Mouse (Mus musculus): ENCODE measurements around the gene Kcnab2.

The Kcnab2 gene

DNA sequence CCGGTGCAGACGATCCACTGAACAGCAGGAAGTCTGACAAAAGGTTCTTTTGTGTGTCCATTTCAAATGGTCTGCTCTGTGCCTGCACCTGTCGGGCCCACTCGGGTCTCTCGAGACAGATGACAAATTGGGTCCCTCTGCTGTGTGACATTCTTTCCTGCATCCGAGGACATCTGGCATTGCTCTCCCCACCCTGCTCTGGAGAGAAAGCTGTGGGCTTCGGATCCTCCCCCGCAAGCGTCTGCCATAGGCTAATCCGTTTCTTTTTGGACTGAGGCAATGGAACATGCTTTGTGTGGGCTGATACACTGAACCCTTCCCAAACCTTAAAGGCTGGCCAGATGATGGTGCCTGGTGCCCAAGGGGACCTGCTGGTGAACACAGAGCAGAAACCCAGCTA, 24.6 kb downstream of the Kcnab2 start:
- DNase-seq (ENCODE audit: extremely low read depth, low read depth): no peak

DNA sequence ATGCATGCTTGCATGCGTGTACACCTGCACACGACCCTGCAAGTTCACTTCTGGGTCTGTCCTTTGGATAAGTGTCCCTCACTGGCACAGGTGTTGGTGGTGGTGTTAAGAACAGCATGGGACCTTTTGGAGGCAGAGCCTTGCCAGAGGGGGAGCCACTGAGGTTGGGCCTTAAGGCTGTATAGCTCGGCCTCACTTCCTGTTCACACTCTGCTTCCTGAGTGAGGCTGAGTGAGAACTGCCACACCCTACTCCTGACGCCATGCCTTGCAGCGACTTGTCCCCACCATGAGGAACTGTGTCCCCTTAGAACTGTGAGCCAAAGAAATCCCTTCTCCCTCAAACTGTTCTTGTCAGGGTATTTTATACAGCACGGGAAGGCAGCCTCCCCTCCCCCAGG, 26.3 kb downstream of the Kcnab2 start:
- DNase-seq (ENCODE audit: extremely low read depth, low read depth): no peak

DNA sequence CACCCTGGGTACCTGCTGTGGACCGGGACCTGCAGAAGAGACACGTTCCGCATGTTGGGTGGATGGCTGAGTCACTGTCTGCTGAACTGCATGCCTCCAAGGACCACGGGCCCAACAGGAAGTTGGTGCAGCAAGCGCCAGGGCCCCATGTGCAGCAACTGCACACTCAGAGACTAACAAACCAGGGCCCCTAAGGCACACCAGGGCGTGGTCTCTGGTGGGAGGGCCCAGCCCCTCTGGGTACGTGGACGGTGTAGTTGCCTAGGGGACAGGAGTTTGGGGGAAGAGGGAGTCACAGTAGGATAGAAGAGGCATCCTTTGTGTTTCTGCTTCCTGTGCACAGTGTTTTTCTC, 29.0 kb downstream of the Kcnab2 start:
- peak; percentile 84 for DNase-seq (ENCODE audit: extremely low read depth, low read depth)

DNA sequence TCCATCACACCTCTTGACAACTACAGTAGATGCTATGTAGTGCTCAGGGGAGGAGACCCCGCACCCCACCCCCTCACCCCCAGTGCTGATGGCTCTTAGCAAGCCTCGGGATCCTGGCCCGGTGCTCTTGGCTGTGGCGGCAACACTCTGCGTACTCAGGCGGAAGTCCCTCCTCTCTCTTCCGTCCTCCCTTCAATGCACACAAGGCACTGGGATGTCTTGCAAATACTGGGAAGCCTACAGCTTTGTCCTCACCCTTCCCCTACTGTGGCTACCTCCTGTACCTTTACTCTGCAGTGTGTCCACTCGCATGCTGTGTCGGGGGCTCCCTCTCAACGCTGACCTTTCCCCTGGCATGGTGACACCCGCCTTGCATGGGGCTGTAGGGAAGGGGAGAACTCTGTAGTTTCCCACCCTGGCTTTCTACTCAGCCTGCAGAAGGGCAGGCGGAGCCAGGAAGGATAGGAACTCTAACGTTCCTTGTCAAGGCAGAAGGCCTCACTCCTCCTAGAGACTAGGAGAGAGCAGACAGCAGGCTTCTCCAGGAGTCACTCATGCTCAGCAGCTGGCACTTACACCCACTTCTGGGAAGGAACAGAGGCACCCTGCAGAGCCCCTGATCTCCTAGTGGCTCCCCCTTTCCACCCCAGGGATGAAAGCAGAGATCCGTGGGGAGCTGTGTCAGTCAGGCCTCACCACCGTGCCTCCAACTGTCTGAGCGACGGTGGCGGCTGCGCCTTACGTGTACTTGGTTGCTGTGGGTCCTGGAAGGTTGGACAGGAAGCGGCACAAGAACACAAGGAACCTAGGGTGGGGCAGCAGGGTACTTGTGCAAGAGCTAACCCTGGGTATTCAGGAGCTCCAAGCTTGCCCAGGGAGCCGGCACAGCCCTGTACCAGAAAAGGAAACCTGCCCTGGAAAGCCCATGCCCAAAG, 29.7 kb downstream of the Kcnab2 start:
- DNase-seq (ENCODE audit: extremely low read depth, low read depth): peak; percentile 35

DNA sequence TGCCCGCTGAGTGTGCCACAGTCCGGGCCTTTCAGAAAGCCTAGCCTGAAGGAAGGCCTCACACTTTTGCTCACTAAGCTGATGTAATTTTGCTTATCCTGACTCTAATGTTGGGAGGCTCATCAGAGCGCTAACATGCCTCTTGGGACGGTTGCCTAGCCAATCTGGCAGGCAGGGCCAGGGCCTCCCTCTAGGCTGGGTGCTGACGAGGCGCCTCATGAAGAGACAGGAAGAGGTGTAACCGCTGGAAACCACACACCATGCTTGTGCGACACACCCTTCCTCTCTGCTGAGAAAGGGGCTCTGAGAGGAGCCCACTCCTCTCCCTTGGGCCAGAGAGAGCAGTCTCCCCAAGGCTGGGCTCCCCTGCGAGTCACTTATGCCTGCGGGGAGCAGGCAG, 31.5 kb downstream of the Kcnab2 start:
- DNase-seq (ENCODE audit: extremely low read depth, low read depth): peak; percentile 62

DNA sequence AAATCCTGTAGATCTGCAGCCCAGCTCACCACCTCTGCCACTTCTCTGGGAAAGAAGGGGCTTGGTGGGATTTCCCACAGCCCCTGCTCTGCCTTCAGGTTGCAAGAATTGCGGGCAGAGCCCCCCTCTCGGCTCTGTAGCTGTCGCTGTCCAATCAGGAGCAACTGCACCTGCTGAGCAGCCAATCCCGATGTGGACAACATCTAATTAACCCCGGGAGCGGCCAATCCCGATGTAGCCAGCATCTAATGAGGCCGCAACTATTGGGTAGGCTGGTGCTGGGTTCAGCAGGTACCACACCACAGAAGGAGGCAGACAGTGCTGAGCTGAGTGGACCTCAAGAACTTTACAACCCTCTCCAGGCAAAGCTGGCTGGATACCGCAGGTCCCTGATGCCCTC, 36.1 kb downstream of the Kcnab2 start:
- DNase-seq (ENCODE audit: extremely low read depth, low read depth): no peak

DNA sequence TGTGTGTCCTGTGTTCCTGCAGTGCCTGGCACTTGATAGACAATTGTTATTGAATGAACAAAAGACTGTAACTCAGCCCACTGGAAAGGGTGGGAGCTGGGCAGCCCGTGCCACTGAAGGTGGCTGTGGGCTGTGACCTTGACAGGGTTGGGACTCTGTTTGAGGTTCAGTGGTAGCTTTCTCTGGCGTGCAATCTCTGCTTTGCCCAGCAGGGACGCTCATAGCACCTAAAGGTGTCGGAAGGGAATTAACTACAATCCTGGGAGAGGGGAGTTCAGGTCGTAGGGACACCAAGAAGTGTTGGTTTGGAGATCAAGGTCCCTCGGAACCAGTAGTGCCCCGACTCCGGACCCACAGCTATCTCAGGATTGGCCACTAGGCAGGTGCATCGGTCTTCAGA, 36.8 kb downstream of the Kcnab2 start:
- no peak for DNase-seq (ENCODE audit: extremely low read depth, low read depth)

DNA sequence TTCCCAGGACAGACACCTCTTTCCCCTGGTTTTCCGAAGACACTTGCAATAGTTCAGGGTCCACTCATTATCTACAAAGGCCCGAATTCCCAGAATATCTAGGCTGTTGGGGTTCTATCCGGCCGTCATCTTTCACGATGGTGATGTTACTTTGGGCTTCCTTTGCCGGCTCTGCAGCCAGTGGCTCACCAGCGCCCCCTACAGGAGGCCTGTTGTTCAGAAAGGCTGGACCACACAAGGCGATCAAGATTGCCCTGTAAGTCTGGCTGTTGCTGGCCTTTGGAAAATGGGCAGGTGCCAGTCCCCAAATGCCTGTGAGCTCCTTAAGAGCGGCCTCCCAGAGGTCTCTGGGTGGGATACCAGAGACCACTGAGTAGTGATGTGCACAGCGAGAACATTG, 42.4 kb downstream of the Kcnab2 start:
- DNase-seq (ENCODE audit: extremely low read depth, low read depth): no peak

DNA sequence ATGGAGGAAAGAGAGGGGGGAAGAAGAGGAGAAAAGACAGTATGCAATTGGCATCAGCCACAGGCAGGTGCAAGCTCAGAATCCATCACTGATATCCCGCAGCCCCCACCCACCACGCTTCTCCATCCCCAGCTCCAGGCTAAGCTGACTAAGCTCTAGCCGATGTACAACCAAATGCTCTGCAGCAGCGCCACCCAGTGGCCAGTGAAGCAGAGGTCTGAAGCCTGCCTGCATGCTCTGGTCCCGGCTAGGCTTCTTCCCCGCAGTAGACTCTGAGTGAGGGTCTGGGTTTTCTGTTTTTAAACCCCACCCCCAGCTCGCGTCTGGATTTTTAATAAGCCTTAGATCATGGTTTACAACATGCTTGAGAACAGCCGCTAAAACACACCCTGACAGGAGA, 42.8 kb downstream of the Kcnab2 start:
- peak; percentile 53 for DNase-seq (ENCODE audit: extremely low read depth, low read depth)

DNA sequence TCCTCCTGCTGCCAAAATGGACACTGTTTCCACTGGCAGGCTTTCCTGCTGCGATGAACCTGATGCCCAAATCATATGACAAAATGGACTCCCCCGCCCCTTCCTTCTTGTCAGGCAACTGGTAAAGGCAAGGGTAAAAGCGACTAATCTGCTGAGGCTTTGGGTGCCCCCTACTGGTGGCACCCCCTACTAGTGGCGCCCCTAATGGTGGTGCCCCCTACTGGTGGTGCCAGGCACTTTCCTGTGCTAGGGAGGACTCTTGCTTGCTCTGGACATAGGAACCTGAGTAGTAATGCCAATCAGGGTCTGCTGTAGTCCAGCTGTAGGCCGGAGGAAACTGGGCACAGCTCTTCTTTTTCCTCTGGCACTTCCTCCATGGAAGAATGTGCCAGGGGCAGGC, 45.4 kb downstream of the Kcnab2 start:
- DNase-seq (ENCODE audit: extremely low read depth, low read depth): no peak

DNA sequence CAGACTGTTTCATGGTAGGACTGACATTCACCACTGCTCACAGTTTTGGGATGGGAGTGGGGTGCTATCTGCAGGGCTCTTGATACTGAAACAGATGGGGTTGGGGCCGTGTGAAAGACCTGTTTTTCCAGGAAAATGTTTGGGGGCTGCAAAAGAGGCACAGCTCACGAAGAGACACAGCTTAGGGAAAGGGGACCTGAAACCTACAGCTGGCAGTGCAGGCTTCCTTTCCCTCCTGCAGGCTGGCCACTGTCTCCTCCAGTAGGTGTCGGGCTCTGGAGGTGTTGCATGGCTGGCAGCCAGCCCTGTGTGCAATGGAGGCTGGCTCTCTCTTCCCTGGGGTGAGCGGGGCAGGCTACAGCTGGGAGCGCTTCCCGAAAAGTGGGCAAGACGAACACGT, 49.4 kb downstream of the Kcnab2 start:
- no peak for DNase-seq (ENCODE audit: extremely low read depth, low read depth)

DNA sequence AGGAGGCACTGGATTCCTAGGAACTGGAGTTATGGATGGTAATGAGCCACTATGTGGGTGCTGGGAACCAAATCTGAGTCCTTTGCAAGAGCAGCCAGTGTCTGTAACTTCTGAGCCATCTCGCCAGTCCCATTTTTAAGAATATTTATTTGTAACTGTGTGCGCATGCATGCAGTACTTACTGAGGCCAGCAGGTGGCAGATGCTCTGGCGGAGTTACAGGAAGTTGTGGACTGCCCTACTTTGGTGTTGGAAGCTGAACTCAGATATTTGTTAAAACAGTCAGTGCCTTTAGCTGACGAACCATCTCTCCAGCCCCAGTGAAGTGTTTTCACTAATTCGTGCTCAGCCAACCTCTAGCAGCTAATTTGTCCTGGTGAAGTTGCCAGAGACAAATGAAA, 52.7 kb downstream of the Kcnab2 start:
- DNase-seq (ENCODE audit: extremely low read depth, low read depth): no peak

DNA sequence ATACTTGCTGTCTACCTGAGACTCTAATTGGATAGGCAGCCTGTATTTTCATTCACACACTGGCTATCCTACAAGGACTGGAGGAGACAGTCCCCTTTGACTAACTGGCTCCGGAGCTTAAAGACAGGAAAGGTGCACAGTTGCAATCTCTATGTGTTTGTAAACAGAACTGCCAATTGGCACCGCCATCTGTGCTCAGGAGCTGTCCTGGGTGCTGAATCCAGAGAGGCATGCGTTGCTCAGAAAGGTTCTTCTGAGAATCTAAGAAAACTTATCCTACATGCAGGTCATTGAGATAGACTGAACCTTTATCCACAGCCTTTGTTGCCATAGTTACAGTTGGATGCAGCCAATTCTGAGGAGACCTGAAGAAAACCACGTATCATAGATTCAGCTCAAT, 53.3 kb downstream of the Kcnab2 start:
- no peak for DNase-seq (ENCODE audit: extremely low read depth, low read depth)

DNA sequence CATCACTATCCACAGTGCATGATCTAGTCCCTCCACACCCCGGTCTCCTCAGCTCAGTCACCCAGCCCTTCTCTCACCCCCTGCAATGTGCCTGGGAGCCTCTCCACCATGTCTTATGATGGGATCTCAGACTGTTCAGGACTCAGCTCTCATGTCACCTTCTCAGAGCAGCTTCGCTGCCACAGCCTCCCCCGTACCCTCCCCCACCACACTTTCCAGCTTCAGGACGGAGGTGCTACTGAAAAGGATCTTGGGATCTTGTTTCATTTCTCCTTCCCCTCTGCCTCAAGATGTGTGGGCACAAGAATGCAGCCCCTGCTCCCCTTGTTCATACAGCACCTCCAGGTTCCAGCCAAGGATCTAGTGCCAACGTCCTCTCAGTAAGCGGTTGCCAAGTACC, 54.1 kb downstream of the Kcnab2 start:
- no peak for DNase-seq (ENCODE audit: extremely low read depth, low read depth)

DNA sequence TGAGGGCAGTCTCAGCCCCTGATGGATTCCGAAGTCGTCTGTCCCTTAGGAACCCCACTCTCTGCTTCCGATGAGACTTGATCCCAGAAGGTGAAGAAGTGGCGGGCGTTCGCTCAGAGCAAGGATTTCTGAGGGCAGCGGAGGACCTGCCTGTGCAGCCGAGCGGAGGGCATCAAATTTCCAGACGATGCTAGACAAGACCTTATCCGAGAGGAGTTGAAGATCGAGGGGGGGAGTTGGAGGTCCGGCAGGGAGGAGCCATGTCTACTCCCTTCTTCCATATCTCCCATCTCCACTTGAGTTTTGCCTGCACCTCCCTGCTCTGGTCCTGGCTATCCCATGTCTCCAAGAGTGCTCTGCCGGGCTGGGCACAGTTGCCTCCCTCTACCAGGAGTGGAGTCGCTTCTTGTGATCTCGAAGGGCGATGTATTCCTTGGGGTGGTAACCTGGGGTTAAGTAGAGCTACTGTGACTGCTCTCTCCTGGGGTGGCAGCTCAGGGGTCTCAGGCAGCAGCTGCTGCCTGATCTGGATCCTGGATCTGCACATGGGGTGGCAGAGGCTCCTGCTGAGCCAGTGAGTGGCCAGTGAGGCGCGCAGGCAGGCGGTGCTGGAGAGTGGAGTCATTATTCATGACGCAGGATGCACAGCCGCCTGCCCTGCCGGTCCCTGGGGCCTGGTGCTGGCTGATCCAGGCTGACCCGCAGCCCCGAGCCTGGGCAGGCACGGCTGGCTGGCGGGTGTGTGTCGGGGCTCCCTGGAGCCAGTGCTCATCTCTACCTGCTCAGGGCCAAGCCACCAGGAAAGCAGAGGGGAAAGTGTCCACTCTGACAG, 59.2 kb downstream of the Kcnab2 start:
- no peak for DNase-seq (ENCODE audit: extremely low read depth, low read depth)

DNA sequence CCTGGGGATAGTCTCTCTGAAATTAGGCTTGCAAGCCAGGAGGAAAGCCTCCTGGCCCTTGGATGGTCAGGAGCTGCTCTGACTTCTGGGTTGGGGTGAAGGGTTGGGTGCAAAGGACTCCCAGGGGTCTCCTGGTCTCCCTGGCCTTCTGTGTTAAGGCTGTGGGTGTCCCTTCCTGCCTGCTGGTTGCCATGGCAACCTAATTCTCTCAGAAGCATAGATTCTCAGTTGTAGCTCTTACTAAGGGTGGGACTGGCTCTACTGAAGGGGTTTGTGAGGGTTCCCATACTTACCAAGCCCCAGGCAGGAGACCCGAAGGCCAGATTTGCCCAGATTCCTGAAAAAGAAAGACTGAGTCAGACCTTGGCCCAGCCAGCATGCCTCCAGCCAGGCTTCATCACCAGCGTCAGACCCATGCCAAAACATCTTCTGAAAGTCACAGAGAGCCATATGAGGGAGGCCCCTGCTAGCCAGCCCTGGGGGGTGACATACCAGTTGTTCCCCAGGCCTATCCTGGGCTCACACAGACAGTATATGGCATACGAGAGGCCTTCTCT, 65.1 kb downstream of the Kcnab2 start:
- no peak for DNase-seq (ENCODE audit: extremely low read depth, low read depth)

DNA sequence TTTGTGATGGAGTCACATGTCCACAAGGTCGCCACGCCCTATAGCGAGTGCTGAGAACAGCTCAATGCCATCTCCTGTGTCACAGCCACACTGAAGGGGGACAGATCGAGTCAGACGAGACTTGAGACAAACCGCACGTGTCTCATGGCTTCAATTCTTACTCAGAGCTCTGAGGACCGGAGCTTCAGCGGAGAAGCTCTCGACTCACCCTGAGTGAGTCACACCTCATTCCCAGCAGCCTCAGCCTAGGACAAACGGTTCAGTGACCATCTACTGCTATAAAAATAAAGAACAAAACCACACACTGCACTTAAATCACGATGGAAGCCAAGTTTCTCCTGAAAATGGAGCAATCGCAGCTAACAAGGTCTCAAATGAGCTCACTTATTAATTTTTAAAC, 66.7 kb downstream of the Kcnab2 start:
- no peak for DNase-seq (ENCODE audit: extremely low read depth, low read depth)

DNA sequence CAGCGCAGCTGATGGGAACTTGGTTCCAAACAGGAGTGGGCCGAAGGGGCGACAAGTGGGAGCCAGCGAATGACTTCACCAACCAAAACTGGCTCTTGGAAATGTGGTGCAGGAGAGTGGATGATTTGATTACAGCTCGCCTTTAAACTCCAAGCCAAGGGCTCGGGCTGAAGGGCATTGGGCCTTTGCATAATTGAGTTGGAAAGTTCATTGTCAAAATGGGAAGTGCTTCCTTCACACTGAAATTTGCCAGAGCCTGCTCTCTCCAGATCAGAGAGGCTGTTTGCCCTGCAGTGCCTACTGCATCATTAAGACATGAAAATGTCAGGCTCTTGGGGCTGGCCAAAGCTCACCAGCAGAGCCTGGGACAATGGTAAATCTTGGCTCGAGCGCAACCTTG, 71.1 kb downstream of the Kcnab2 start:
- DNase-seq (ENCODE audit: extremely low read depth, low read depth): no peak

DNA sequence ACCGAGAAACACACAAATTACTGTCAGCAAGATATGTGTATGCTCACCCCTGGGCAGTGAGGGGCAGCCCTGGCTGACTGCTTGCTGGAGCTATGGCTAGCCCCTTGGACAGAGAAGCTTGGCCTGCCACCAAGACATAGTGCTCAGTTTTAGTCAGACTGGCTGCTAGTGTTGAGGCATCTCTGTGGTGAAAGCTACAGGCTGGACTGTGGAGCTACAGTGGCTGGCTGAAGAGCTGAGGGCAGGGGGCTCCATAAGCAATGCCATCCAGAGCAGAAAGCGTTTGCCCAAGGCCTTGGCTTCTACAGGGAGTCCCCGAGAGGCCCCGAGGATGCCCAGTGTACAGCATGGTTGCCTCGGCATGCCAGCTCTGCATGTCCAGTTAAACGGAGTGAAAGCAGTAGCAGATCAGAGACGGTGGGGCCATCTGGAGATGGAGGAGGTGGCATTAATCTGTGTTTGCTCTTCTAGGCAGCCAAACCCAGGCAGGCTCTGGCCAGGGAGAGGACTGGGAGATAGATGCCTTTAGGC, 71.9 kb downstream of the Kcnab2 start:
- DNase-seq (ENCODE audit: extremely low read depth, low read depth): no peak

DNA sequence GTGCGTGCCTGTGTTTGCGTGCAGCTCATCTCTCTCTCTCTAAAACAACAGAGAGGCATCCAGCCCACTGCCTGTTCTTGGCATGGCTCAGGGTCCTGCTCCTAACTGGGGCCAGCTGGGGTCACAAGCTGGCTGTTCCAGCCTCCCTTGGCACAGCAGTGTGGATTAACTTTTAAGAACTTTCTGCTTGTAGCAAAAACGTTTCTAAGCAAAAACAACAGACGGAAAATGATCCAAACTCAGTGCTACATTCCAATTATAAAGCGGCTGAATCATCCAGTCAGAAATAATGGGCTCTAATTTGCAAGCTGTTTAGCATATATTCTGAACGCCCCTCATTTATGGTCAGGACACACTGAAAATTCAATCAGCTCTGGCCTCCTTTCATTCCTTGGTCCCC, 72.5 kb downstream of the Kcnab2 start:
- no peak for DNase-seq (ENCODE audit: extremely low read depth, low read depth)

DNA sequence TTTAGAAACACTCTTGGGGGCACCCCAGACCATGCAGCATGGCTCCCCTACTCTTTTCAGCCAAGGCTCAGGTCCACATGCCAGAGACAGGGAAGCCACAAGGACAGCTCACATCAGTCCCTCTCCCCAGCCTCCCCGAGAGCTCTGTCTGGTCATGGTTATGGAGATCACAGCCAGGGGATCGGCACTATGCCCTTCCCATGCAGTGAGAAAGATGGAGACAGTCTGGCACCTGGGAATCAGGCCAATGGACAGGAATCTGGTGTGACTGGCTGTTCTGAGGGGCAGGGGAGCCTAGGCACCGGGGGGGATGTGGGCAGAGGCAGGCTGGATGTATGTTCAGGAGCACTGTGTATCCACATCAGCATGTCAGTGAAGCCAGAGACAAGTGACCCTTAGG, 78.7 kb downstream of the Kcnab2 start:
- DNase-seq (ENCODE audit: extremely low read depth, low read depth): no peak

DNA sequence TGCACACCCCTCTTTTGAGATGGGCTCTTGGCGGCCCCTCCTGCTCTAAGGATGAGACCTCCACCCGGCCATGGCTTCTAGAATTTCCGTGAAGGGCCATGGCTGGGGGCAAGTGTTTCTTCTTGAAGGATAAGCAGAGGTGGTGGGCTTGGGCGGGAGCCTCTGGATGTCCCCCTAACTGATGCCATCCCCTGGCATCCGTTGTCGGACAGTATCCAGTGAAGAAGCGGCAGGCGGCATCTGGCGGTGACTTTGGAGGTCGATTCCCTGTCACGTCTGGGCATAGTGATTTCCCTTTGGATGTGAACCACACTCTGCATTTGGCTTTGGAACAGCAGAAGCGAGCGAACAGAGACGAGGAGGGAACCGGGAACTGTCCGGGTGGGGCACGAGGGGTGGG, 85.0 kb downstream of the Kcnab2 start:
- DNase-seq (ENCODE audit: extremely low read depth, low read depth): no peak
